Mouse (Mus musculus) urinary bladder, postnatal 14 days (tissue): ENCODE results near the gene Ddit4.

Source experiments
- DNase-seq: peaks from one replicate; pipeline ENCODE4 v3.0.0; 2021; ENCODE audit warnings: low spot score

Gene Ddit4

DNA sequence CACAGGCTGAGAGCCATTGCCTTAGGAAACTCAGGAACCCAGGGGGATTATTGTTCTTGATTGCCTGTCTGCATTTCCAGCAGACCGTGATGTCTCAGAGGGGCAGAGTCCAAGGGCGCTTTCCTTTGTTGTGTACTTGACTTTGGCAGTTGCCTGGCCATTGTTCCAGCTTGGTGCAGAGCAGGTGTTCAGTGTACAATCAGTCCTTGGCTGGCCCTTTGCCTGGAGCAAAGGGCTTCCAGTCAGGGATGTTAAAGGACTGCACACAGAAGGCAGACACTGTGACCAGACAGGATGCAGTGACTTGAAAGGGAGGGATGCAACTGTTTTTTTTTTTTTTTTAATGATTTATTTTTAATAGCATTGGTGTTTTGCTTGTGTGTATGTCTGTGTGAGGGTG is 20.9 kb upstream of the Ddit4 start:
- DNase-seq, result no peak

DNA sequence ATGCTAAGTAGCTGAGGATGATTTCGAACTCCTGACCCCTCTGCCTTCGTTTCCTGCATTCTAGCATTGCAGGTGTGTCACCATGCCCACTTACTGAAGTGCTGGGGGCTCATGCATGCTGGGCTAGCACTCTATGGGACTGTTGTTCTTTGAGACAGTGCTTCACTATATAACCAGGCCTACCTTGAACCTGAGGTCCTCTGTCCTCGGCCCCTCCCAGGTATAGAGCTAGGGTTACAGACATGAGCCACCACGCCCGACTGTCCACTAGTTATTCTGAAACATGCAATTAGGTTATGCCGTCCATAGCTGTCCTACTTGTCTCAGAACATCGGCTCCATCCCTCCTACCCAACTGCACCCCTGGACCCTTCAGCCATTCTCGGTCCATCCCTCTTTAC is 20.2 kb upstream of the Ddit4 start:
- DNase-seq, result no peak

DNA sequence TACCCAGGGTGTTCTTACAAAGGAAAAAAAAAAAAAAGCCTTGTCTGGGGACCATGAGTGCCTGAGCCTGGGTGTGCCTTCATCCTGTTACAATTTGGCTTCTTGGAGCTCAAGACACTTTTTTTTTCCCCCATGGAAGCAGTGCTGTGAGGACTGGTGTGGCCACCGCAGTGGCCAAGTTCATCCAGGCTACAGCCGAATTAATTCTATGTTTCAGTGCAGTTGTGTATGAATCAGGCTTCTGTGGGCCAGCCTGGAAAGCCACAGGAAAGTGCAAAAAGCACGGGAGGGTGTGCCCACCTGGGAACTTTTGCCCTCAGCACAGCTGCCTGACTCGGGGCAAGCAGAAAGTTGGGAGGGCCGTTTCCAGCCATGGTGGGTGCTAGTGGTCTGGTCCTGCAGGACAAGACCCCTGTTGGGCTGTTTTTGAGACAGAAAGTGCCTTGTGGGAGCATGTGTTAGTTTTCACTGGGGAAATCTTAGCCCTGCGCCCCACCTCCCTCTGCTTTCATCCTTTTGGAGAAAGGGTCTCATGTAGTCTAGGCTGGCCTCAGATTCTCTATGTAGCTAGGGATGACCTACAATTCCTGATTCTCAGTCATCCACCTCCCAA is 18.9 kb upstream of the Ddit4 start:
- no peak for DNase-seq

DNA sequence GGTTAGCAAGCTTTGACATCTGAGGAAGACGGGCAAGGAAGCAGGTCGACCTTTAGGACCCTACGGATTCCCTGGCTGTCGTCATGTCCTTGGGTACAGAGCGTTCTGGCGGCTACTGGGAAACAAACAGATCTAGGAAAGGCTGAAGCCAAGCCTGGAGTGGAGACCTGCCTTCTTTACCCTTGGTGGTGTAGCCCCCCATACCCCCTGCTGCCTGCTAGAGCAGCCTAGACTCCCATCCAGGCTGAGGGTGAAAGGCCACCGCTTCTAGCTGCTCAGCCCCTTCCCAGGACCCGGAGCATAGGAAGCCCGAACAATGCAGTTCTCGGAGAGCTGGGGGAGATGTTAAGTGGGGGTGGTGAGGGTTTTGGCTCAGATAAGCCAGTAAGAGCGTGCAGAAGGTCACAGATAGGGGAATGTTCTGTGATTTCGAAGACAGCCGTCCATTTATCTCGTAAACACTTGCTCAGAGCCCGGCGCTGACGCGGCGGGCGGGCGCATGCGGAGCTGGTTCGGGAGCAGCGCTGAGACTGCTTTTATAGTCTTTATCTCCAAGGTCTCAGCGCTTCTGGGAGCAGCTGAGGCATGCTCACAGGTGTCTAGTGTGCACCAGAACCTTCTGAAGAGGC is 18.3 kb upstream of the Ddit4 start:
- peak; percentile 75 for DNase-seq

DNA sequence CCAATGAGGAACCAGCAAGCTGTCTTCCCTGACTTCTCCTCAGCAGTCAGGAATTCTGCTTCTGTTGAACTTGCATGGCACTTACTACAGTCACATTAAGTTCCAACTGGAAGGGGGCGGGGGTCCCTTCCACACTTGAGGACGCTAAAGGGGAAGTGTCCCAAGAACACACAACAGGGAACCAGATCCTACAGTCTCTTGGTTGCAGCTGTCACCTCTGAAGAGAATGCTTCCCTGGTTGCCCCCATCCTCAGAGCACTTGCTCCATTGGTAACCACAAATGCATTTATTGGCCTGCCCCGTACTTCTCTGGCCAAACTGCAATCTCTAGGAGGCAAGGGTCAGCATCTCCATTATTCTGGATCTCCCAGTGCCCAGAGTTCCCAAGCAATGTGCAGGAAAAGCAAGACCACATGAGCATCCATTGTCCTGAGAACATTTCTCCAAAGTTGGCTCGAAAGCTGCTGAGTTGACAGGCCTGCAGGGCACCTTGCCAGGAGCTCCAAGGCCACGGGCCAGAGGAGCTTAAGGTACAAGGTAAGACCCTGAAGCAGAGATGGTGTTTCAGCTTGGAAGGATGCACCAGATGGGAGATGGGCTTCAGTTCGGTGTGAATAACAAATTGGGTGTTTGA is 15.8 kb upstream of the Ddit4 start:
- peak; percentile 48 for DNase-seq

DNA sequence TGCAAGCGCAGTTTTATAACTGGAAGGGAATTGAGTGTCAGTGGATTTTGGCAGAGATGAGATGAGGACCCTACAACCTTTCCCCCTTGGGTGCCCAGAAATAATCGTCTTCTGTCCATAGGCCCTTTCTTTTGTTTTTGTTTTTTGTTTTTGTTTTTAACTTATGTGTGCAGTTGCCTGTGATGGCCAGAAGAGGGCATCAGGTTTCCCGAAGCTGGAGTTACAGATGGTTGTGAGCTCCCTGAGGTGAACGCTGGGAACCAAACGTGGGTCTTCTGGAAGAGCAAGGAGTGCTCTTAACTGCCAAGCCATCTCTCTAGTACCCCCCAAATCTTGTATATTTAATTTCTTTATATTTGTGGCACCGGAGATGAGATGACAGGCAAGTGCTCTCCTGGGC is 15.1 kb upstream of the Ddit4 start:
- no peak for DNase-seq

DNA sequence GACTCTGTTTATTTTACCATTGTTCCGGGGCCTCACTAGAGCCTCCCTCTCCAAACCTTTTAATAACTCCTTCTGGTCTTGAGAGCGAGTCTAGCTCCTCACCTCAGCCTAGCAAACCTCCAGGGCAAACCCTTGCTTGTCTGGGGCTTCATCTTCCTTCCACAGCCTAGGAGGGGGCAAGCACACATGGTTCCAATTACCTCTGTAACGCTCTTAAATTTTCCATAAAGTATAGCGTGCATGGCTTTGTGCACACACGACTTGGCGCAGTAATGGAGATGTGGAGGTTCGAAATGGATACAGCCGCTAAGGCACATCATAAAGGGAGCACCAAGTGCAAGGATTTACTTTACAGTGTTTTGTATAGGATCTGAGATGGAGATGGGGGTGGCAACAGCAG is 14.2 kb upstream of the Ddit4 start:
- DNase-seq, result no peak

DNA sequence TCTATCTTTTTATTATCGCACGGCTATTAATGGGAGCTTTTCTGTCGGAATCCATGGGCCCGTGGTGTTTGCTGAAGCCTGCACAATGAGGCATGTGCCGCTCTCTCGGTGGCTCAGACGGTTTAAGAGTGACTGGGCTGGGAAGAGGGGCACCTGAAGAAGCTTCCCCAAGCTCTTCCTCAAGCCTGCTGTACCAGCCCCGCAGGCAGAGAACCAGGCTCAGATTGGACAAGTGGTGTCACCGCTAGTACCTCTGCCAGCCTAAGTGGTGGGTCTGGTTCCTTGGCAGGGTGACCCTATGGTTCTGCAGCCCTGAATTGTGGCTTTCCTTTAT is 13.7 kb upstream of the Ddit4 start:
- no peak for DNase-seq

DNA sequence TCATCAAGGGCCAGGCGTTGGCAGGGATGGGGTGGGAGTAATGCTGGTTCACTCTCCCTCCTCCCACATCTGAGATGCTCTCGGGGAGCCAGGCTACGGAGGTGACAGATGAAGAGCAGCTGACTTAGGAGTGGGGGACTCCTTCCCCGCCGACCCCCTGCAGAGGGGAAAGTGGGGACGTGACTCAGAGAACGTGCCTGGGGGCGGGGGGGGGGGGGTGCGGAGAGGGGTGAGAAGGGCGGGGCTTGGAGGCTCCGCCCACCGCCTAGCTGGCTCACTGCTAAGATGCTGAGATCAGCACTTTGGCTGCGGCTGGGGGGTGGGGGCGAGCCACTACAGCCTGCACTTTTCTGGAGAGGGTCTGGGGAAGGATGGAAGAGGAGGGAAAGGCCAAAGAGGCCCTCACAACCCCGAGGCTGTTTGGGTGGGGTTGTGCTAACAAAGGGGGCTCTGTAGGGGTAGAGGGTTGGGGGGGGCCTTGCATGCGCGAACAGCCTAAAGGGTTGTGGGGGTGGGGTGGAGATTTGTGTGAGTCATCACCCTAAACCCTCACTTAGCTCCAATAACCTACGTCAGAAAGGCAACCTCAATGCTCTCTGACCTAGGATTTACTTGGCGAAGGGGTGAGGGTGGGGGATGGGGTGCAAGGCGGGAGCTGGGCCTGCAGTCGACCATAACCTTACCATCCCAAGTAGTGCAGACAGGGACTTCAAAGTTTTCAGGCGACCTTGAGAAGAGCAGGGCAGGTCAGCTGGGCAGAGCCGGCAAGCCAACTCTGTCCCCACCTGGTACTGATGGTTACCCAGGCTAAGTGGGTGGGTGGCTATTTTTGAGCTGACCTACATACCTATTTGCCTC is 13.1 kb upstream of the Ddit4 start:
- DNase-seq, result no peak

DNA sequence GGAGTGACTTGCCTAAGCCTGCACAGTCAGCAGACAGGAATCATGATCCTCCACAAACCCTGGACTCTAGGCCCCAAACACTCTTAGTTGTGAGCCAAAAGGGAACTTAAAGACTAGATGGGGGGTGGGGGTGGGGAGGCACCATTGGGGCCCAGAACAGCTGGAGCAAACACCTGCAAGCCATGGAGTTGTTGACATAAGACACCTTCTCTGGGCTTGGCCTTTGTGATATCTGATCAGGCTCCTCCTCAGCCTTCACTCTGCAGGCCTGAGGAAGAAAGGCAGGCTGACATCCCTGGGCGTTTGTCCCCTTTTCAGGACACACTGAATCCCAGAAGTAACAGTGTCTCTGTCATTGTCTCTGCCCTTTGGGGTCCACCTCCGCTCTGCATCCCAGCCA is 12.0 kb upstream of the Ddit4 start:
- DNase-seq, result no peak

DNA sequence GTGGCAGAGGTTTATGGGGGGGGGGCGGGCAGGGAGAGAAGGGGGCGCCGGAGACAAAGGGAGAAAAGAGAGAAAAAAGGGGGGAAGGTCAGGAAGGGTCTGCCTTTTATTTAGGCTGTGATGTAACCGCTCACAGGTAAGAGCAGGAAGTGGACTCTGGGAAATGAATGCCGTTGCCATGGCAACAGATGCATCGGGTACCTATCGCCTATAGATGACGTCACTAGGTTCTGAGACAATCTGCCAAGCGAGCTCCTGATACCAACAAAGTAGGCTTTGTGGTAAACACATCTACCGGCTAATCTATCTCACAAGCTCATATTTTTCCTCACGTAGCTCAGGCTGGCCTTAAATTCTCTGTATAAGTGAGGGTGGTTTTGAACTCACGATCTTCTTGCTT is 7.9 kb upstream of the Ddit4 start:
- DNase-seq, result no peak

DNA sequence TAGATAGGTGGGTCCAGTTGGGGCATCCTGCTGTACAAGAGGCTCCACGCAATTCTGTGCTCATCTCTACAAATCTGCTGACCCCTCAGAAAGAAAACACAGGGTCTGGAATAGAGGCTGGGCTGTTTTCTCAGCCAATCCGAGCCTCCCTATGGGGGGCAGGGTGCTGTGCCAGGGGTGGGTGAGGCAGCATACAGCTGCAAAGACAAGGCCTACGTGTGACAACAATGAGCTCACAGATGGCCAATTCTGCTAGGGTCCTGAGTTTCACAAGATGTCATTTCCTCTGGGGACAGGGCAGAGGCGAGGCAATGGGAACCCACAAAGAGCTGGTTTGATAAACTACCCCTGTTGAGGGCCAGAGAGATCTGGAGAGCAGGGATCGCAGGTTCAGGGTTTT is 6.8 kb upstream of the Ddit4 start:
- no peak for DNase-seq

DNA sequence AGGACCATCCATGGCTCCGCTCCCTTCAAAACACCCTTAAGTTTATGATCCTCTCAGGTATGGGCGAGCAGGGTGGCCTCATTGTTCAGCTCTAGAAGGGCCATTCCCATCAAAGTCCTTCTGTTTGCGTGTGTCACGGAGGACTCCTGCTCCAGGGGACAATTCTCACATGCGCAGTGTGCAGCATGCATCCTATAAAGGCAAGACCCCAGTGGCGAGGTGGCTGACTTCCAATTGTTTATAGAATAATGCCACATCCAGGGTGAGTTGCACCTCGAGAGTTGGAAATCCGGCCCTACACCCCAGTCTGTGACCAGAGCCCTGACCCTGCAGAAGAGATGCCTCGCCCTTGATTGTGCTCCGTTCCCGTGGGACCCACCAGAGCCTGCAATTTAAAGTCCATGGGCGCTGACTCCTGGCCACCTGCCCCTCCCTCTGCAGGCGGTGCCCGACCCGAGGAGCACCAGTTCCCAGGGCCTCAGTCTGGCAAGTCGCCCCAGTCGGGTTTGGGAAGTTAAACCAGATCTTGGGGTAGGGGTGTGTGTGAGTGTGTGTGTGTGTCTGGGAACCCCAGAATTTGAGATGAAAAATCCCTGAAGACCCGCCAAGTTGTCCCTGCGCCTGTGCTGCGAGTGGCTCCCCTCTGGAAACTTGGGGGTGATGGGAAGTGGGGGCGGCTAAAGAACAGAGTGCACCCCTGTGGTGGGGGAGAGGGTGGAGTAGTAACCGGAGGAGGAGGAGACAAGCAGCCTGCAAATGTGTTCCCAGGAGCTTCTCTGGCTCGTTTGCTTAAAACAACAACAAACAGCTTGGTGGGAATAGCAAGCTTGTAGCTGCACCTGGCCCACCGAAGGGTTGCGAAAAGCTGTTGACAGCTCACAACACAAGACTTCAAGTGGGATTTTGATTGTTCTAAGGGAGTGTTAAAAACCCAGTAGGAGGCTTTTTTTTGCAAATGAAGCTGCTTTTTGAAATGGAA is 5.8 kb upstream of the Ddit4 start:
- peak; percentile 33 for DNase-seq

DNA sequence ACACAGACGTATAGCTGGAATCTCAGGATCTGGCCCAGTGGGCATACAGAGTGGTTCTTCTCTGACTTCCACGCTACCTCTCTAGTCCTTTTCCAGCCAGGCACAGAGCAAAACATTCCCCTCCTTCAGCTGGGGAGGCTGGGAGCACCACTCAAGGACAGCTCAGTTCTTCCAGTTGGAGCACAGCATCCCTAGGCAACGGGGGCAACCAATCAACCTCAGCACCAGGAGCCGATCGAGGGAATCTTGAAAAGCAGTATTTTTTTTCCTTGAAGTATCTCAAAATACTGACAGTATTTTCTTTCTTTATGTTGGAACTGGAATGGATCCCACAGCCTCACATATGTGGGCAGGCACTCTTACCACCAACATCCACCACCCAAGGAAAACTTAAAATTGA is 5.0 kb upstream of the Ddit4 start:
- no peak for DNase-seq

DNA sequence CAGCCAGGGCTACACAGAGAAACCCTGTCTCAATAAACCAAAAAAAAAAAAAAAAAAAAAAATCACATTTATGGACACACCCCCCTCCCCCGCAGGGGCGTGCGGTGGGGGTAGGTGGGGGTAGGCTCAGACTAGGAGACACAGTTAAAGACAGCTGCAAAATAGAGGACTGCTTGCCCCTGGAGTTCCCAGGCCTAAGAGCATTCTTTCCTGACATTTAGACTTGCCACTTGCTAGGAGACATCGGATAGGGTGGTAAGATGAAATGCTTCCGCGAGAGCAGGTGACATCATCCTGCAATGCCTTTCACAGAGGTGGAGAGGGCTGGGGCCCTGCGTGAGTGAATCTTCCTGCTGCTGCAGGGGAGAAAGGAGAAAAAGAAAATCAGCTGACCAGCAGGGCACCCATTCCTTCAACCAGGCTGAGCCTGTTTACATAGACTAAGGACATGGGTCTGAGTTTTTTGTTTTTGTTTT is 2.0 kb upstream of the Ddit4 start:
- no peak for DNase-seq

DNA sequence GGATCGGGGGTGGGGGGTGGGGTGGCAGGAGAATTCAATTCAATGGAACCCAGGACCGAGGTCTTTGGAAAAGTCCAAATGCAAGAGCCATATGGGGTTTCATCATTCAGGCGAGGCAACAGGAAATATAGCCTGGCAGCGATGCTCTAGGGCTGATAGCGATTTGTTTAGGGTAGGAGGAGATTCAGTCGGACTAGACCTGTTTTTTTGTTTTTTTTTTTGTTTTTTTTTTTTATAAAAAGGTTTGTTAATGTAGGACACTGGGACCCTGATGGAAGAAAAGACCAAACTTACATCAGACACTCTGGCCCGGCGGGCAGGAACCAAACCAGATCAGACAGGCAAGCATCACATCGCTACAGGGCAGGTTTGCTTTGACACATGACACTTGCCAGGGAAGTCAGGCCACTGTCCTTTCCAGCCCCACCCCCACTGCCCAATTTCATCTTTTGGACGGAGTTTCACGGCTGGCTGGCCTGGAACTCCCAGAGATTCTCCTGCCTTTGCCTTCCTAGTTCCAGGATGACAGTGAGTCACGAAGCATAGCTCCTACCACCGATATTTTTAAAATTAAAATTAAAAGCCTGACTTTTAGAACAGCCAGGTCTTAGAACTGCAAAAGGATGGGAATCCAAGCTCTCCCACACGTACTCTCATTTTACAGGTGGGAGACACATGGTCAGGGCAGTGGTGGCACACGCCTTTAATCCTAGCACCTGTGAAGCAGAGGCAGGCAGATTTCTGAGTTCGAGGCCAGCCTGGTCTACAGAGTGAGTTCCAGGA is 1.3 kb upstream of the Ddit4 start:
- DNase-seq, result no peak

DNA sequence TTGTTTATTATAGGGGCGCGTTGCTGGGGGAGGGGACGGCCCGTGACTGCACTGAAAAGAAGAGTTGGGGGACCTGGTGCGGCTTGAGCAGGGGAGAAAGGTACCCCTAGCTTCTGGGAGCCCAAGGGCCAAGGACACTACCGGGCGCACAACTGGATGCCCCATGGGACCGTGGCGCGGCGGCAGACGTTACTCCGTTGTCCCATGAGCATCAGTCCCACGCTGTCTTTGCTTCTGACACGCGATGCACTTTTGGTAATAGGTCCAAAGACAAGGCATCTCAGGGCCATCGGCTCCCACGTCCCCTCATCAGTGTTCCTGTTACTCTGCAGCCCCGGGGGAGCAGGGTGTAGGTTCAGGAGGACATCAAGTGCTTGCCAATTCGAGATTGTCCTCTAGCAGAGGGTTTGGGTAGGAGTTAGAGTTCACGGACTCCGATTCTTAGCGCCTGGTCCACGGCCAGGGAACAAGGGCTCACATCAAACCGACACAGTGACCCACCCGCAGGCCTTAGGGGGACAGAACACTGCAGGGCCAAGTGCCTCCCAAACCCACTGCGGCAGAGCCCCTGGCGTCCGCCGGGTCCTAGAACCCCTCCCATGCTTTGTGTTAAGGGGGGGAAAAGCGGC is 632 bp upstream of the Ddit4 start:
- DNase-seq, result peak; percentile 44

DNA sequence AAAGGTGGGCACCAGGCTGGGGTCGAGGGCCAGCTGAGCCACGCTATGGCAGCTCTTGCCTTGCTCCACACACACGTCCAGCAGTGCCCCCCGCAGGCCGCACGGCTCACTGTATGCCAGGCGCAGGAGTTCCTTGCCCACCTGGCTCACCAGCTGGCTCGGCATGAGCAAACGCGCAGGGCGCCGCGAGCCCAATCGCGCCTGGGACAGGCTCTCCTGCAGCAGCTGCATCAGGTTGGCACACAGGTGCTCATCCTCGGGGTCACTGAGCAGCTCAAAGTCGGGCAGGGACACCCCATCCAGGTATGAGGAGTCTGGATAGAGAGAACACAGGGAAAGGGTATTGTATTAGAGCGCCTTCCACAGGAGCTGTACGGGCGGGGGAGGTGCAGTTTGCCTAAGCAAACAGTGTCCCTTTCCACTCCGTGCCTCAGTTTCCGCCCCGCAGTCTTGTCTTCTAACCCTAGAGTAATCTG is 880 bp downstream of the Ddit4 start:
- DNase-seq, result peak; percentile 81

DNA sequence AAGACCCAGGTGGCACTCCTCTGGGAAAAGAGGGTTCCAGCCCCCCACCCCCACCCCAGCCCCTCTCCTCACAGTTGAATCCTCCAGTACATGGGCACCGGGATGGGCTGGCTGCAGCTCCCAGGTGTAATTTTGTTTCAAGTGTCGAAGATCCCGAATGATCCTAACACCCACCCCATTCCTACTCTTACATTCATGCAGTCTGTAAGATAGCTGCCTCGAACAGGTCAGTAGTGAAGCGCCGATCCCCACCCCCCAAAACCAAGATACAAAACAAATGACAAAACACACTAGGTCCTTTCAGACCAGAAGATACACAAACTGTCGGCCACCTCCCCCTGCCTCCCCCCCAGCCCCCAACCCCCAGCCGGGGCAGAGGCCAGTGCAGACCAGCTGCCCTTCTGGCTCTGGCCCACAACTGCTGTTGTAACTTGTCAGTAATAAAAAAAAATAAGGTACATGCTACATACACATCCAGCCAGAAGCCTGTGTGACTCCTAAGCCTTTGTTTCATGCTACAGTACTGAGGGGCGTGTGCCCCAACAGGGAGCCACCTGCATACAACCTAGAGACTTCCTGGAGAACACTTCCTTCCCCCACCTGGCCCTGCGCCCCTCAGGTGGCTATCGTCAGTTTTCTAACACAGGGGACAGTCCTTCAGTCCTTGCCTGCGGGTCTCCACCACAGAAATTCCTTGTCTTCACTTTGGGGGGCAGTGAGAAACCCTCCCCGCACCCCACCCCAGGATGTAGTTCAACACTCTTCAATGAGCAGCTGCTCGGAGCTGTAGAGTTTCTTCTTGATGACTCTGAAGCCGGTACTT is 1.6 kb downstream of the Ddit4 start:
- no peak for DNase-seq
